Mouse (Mus musculus): ENCODE data around the gene Srm. TPM values are rescaled to one million over a fixed set of nuclear protein-coding genes. Genes with fewer than 3 reads are reported as not detected.

Srm gene
- polyA plus RNA-seq, 1 experiment from 2014 or later = 236 TPM

GRCm38 (mm10) chr4:148604141-148604540, 12.8 kb downstream of the Srm start:
- 81% methylated on average over 7 of the region's 7 CpGs for WGBS
- Histone ChIP-seq H3K9me3 (replicated peaks) (0 out of 2 replicates have a peak, but pooled peaks cover under 1% of the 10 kb centered on the region), H3K27ac (replicated peaks) (no peak overlapping the region), H3K4me3 (no peak overlapping the region), H3K27me3 (ENCODE audit: low read depth, poor library complexity, severe bottlenecking) (no peaks in the 10 kb centered on the region), H3K36me3 (peaks cover 15% of the 10 kb centered on the region), H3K4me1 (peaks cover 4% of the 10 kb centered on the region; the same call in 1 of the 2 replicates)
- no peak for DNase-seq (ENCODE audit: low spot score)

GRCm38 (mm10) chr4:148604541-148605165, 13.3 kb downstream of the Srm start:
- no peaks in the 10 kb centered on the region for H3K9me3 ChIP-seq (replicated peaks)
- peaks cover 14% of the 10 kb centered on the region for H3K36me3 ChIP-seq
- H3K27ac ChIP-seq (replicated peaks) = no peak overlapping the region
- H3K4me3 ChIP-seq = no peak overlapping the region
- WGBS = 88% methylated on average over 3 of the region's 3 CpGs
- H3K27me3 ChIP-seq (ENCODE audit: low read depth, poor library complexity, severe bottlenecking) = no peaks in the 10 kb centered on the region
- peaks cover 4% of the 10 kb centered on the region; the same call in 1 of the 2 replicates for H3K4me1 ChIP-seq
- DNase-seq (ENCODE audit: low spot score) = peak; percentile 65

GRCm38 (mm10) chr4:148607758-148608157, 16.5 kb downstream of the Srm start:
- no peak overlapping the region for H3K27ac ChIP-seq (replicated peaks)
- H3K4me3 ChIP-seq = no peak overlapping the region
- peaks cover 4% of the 10 kb centered on the region; the same call in 1 of the 2 replicates for H3K4me1 ChIP-seq
- H3K9me3 ChIP-seq (replicated peaks) = no peaks in the 10 kb centered on the region
- 27% methylated on average over 5 of the region's 5 CpGs for WGBS
- peak; percentile 47 for DNase-seq (ENCODE audit: low spot score)
- peaks cover 35% of the 10 kb centered on the region for H3K36me3 ChIP-seq
- H3K27me3 ChIP-seq (ENCODE audit: low read depth, poor library complexity, severe bottlenecking) = no peaks in the 10 kb centered on the region

DNA sequence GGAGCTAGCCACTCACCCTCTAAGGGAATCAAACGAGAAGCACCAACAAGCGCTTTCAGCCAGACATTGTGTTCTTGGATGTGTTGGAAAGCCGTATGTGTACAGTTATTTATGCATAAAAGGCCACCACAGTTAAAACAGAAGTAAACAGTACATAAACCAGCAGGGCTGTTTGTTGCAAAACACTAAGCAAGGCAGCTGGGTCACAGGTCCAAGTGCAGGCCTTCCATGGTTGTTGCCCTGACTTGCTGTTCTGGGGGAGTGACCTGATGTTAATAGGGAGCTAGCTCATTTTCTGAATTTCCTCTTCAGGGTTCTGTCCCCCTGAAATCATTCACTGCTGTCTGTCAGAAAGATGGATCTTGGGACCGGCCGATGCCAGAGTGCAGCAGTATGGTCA, 18.5 kb downstream of the Srm start:
- 89% methylated on average over 5 of the region's 5 CpGs for WGBS
- Histone ChIP-seq H3K27ac (replicated peaks) (no peak overlapping the region), H3K4me3 (no peak overlapping the region), H3K4me1 (no peaks in the 10 kb centered on the region), H3K9me3 (replicated peaks) (no peaks in the 10 kb centered on the region), H3K36me3 (peaks cover 54% of the 10 kb centered on the region), H3K27me3 (ENCODE audit: low read depth, poor library complexity, severe bottlenecking) (no peaks in the 10 kb centered on the region)
- DNase-seq (ENCODE audit: low spot score) = no peak

DNA sequence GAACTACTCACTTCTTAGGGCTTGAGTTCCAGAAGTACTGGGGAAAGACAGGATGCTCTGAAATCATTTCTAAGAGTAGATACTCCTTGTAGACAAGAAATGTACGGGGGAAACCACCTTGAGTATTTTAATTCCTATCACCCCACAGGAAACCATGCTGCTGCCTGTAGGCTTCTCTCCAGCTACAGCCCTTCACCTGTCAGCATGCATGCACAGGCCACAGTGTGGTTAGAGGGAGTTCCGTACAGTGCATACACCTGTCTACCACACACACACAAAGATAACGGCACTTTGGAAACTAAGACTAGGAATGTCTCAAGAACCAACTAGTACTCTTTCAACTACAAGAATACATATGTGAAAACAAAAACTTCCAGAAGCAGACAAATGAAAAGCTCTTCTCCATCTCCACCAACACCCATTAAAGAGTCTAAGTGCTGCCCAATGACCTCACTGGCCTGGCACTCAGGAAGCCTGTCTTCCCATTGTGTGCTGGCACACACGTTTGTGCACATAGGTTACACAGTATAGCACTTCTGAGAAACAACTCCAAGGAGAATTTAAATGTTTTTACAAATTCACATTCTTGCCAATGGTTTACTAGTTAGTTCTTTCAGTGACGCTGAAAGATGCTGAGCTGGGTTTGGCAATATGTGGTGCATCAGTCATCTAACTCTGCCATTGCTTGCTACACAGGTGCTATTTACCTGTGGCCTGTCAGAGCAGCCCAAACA, 19.5 kb downstream of the Srm start:
- H3K27me3 ChIP-seq (ENCODE audit: low read depth, poor library complexity, severe bottlenecking) = no peaks in the 10 kb centered on the region
- no peak overlapping the region for H3K27ac ChIP-seq (replicated peaks)
- H3K4me1 ChIP-seq = no peaks in the 10 kb centered on the region
- H3K9me3 ChIP-seq (replicated peaks) = no peaks in the 10 kb centered on the region
- peaks cover 64% of the 10 kb centered on the region for H3K36me3 ChIP-seq
- no peak overlapping the region for H3K4me3 ChIP-seq
- whole genome bisulfite sequencing = 79% methylated on average over 5 of the region's 5 CpGs
- no peak for DNase-seq (ENCODE audit: low spot score)

DNA sequence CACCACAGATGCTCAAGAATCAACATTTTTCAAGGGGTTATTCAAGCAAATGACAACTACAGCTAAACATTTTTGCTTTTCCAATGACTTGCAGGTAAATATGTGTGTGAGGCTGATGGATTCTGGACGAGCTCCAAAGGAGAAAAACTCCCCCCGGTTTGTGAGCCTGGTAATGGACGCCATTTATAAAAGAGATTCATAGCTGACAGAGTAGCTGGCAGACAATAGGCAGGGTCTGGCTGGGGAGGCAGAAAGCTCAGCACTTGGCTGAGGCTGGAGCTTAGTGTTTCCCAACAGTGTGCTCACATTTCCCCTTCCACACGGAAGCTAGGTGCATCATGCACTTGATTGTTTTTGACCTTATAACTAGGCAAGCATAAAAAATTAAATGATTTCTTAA, 21.3 kb downstream of the Srm start:
- no peaks in the 10 kb centered on the region for H3K9me3 ChIP-seq (replicated peaks)
- 83% methylated on average over 4 of the region's 4 CpGs for WGBS
- H3K4me3 ChIP-seq = no peak overlapping the region
- H3K4me1 ChIP-seq = no peaks in the 10 kb centered on the region
- no peak overlapping the region for H3K27ac ChIP-seq (replicated peaks)
- DNase-seq (ENCODE audit: low spot score) = no peak
- H3K36me3 ChIP-seq = peaks cover 77% of the 10 kb centered on the region
- no peaks in the 10 kb centered on the region for H3K27me3 ChIP-seq (ENCODE audit: low read depth, poor library complexity, severe bottlenecking)

- no peaks in the 10 kb centered on the region for H3K9me3 ChIP-seq (replicated peaks)
- no peaks in the 10 kb centered on the region for H3K27me3 ChIP-seq (ENCODE audit: low read depth, poor library complexity, severe bottlenecking)
- H3K4me3 ChIP-seq = no peak overlapping the region
- no peak overlapping the region for H3K27ac ChIP-seq (replicated peaks)
- DNase-seq (ENCODE audit: low spot score) = no peak
- H3K4me1 ChIP-seq = no peaks in the 10 kb centered on the region
- peaks cover 89% of the 10 kb centered on the region for H3K36me3 ChIP-seq
- 81% methylated on average over 9 of the region's 9 CpGs for WGBS
Observed at GRCm38 (mm10) chr4:148613738-148614137, 22.4 kb downstream of the Srm start.

GRCm38 (mm10) chr4:148619805-148620204, 28.5 kb downstream of the Srm start:
- Histone ChIP-seq H3K27me3 (ENCODE audit: low read depth, poor library complexity, severe bottlenecking) (no peaks in the 10 kb centered on the region), H3K4me3 (no peak overlapping the region), H3K4me1 (peaks cover 14% of the 10 kb centered on the region), H3K9me3 (replicated peaks) (no peaks in the 10 kb centered on the region), H3K36me3 (peaks cover 100% of the 10 kb centered on the region), H3K27ac (replicated peaks) (no peak overlapping the region)
- DNase-seq (ENCODE audit: low spot score) = no peak
- 94% methylated on average over 1 of the region's 1 CpGs for WGBS

DNA sequence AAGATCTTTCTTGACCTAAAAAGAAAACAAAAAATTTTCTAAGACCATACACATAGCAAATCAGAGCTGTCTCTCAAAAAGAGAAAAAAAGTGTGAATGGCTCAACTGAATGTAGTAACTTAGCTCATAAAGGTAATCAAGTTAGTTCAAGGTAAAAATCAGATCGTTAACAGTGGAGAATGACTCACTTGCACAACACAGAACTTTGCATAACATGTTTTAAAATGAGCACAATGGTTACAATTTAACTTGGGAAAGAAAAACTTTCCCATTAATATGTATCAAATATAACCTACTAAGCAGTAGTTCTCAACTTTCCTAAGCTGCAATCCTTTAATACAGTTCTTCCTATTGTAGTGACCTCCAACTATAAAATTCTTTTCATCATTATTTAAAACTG, 29.4 kb downstream of the Srm start:
- WGBS = 94% methylated on average over 1 of the region's 1 CpGs
- peaks cover 96% of the 10 kb centered on the region for H3K36me3 ChIP-seq
- H3K9me3 ChIP-seq (replicated peaks) = no peaks in the 10 kb centered on the region
- no peak for DNase-seq (ENCODE audit: low spot score)
- H3K27me3 ChIP-seq (ENCODE audit: low read depth, poor library complexity, severe bottlenecking) = no peaks in the 10 kb centered on the region
- H3K27ac ChIP-seq (replicated peaks) = no peak overlapping the region
- H3K4me1 ChIP-seq = peaks cover 24% of the 10 kb centered on the region
- no peak overlapping the region for H3K4me3 ChIP-seq

DNA sequence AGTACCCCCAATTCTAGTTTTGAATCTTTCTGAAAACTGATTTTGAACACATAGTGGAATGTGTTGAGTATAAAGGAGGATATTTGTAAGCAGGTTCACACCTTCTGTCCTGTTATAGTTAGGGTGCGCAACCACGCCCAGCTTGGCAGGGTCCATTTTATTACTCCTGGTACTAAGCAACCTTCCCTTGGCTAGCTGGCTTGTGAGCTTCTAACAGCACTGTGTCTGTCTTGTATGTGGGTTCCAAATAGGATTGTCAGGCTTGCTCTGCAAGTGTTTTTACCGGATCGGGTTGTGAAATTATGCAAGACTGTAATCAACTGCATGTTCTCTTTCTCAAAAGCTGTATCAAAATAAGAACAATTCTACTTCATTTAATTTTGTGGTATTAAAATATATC, 31.2 kb downstream of the Srm start:
- H3K4me1 ChIP-seq = peaks cover 28% of the 10 kb centered on the region
- WGBS = 100% methylated on average over 4 of the region's 4 CpGs
- H3K4me3 ChIP-seq = no peak overlapping the region
- no peaks in the 10 kb centered on the region for H3K27me3 ChIP-seq (ENCODE audit: low read depth, poor library complexity, severe bottlenecking)
- peaks cover 78% of the 10 kb centered on the region for H3K36me3 ChIP-seq
- no peaks in the 10 kb centered on the region for H3K9me3 ChIP-seq (replicated peaks)
- H3K27ac ChIP-seq (replicated peaks) = no peak overlapping the region
- DNase-seq (ENCODE audit: low spot score) = no peak

DNA sequence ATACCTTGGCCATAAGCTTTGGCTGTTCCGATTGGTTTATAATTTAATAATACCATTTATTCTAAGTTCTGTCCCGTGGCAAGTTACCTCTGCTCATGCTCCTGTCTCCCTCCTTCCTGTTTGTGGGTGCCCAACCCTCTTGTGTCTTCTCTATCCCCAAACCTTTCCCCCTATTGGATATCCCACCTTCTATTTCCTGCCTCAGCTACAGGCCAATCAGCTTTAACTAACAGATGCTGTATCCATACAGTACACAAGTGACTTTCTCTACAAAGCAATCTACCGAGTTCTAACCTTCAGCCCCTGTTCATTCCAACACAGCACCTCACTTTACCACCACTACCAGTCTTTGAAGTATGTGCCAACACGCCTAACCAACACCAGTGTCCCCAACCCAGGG, 32.3 kb downstream of the Srm start:
- H3K36me3 ChIP-seq = peaks cover 67% of the 10 kb centered on the region
- peak overlapping the region; percentile 14; the same call in 1 of the 2 replicates for H3K4me3 ChIP-seq
- H3K9me3 ChIP-seq (replicated peaks) = no peaks in the 10 kb centered on the region
- H3K4me1 ChIP-seq = peaks cover 28% of the 10 kb centered on the region
- WGBS = 89% methylated on average over 4 of the region's 4 CpGs
- no peak overlapping the region for H3K27ac ChIP-seq (replicated peaks)
- DNase-seq (ENCODE audit: low spot score) = no peak
- H3K27me3 ChIP-seq (ENCODE audit: low read depth, poor library complexity, severe bottlenecking) = no peaks in the 10 kb centered on the region

DNA sequence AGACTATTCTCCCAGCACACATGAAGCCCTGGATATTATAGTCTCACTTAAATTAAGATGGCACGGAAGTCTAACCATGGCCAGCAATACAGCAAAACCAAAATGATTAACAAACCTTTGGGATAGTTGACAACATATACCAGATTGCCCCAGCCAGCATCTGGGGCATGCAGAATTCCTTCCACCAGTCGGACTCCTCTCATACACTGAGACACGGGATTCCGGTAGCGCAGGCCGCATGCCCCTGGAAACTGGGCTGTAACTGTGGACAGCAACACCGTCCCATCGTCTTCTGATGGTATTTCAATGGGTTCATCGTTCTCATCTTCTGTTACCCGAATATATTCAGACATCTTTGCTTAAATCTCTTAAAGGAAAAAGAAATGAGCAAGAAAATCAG, 33.7 kb downstream of the Srm start:
- no peak overlapping the region for H3K27ac ChIP-seq (replicated peaks)
- no peak for DNase-seq (ENCODE audit: low spot score)
- H3K9me3 ChIP-seq (replicated peaks) = no peaks in the 10 kb centered on the region
- peaks cover 53% of the 10 kb centered on the region for H3K36me3 ChIP-seq
- WGBS = 89% methylated on average over 10 of the region's 10 CpGs
- H3K4me3 ChIP-seq = peak overlapping the region; percentile 99
- peaks cover 28% of the 10 kb centered on the region for H3K4me1 ChIP-seq
- no peaks in the 10 kb centered on the region for H3K27me3 ChIP-seq (ENCODE audit: low read depth, poor library complexity, severe bottlenecking)

All from midbrain, embryonic 10.5 days (tissue).